Mouse (Mus musculus) ovary, postnatal 10 days (tissue): ENCODE results near the gene Foxl1.

ENCODE experiments used
- DNase-seq: peaks from one replicate; pipeline ENCODE4 v3.0.0; 2022; ENCODE audit warnings: low spot score

The Foxl1 gene

GRCm38 (mm10) chr8:121127756-121128375 is at the start of gene Foxl1:
Gene Foxl1 (plus strand): TSS chr8:121127940.
- DNase-seq, result no peak

DNA sequence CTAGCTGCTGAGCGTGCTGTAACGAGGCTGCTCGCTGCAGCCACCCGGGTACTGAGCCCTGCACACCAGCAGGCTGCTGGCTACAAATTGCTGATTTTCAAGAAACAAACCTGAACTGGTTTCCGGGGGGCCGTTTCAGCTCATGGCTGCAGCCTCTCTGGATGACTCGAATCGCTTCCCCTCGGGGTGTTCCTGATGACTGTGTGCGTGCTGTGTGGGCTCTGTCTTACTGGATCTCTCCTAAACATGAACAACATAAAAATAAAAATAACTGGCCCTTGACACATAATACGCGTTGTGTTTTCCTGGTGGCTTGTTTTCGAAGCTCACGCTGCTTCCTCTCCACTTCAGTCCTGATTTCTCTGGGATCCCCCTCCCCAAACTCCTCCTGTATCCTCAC is 49.0 kb upstream of the Foxl1 start:
- no peak for DNase-seq

DNA sequence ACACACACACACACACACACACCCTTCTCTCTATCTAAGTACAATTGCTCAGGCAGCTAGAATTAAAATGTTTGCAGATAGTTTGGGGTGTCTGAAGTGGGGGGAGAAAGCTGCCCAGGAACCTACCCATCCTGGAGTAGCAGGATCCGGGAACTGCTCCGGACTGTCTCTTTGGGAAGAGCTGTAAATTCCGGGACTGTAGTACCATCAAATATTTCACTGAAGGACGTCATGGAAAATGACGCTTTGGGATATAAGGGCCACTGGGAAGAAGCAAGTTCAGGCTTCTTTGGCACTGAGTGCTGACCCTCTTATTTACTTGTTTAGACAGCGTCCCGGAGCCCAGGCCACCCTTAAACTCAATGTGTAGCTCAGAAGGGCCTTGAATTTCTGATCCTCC is 48.5 kb upstream of the Foxl1 start:
- no peak for DNase-seq

DNA sequence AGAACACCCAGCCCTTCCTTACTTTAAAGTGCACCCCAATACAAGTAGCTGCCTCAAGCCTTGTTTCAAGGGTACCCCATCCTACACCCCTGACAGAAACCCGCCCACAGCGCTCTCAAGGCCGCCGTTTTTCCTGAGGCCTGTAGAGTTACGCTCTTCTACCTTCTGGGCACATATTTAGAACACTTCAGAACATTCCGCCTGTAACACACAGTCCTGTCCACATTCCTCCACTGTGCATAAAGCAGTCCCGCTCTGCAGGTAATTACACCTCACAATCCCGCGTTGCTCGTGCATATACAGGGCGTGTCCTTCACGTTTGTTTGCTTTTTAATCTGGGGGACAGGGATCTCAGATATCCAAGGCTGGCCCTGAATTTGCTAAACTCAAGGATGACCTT is 47.8 kb upstream of the Foxl1 start:
- no peak for DNase-seq

- no peak for DNase-seq
Measured at GRCm38 (mm10) chr8:121080361-121081090, 47.2 kb upstream of the Foxl1 start.

- DNase-seq, result no peak
Measured at GRCm38 (mm10) chr8:121081398-121081797, 46.3 kb upstream of the Foxl1 start.

- DNase-seq, result no peak
Measured at GRCm38 (mm10) chr8:121082218-121083092, 45.3 kb upstream of the Foxl1 start.

DNA sequence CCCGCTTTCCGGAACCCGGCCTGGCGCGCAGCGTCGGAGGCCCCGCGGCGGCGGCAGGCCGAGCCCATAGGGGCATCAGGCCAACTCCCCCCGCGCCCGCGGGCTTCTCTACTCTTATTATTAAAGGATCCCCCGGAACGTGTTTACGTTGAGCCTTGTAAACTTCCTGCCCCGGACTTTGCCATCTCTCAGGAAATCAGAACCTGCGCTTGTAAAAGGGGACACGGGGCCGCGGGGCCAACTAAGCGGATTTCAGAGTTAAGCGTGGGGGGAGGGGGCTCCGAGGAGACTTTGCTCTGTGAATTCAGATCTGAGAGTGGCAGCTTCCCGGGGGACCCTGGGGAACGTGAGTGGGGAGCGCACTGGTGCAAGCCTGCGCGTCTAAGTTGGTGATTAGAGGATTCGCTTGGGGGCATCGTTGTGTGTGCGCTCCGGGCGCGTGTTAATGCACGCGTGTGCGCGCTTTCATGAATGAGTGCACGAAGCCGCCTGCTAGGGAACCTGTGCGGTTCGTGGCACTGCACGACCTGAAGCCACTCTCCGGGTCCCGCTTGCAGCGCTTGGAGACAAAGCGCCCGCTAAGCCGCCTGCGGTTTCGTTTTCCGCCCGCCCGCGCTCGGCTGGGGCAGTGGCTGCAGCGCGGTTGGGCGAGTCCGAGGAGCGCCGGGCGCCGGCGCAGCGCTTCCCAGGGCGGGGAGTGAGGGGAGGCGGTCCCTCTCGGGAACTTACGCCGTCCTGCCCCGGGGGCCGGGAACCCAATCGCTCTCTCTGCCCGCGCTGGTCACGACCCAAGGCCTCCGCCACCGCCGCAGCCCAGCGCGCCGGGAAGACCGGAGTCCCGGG is 44.4 kb upstream of the Foxl1 start:
- peak; percentile 57 for DNase-seq

- no peak for DNase-seq
Measured at GRCm38 (mm10) chr8:121083936-121084209, 43.9 kb upstream of the Foxl1 start.

DNA sequence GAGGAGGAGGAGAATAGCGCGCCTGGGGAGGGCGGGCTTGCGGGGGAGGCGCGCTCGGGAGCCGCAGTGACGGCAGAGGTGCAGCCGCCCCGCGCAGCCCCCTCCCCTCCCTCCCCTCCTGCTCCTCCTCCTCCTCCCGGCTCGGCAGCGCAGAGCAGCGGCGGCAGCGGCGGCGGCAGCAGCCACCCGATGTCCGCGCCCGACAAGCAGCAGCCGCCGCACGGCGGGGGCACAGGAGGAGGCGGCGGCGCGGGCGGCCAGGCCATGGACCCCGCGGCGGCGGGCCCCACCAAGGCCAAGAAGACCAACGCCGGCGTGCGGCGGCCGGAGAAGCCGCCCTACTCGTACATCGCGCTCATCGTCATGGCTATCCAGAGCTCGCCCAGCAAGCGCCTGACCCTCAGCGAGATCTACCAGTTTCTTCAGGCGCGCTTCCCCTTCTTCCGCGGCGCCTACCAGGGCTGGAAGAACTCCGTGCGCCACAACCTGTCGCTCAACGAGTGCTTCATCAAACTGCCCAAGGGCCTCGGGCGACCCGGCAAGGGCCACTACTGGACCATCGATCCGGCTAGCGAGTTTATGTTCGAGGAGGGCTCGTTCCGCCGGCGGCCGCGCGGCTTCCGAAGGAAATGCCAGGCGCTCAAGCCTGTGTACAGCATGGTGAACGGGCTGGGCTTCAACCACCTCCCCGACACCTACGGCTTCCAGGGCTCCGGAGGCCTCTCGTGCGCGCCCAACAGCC is 43.4 kb upstream of the Foxl1 start, which contains the start of gene Foxf1:
TSS of gene Foxf1 (plus strand) at position 177 of the 742 bp plus-strand sequence.
- DNase-seq, result no peak

GRCm38 (mm10) chr8:121085011-121085410 is 42.7 kb upstream of the Foxl1 start:
- no peak for DNase-seq

- no peak for DNase-seq
Measured at GRCm38 (mm10) chr8:121085561-121085960, 42.2 kb upstream of the Foxl1 start.

- DNase-seq, result no peak
Measured at GRCm38 (mm10) chr8:121086004-121086900, 41.5 kb upstream of the Foxl1 start.

GRCm38 (mm10) chr8:121088281-121088680 is 39.5 kb upstream of the Foxl1 start:
- no peak for DNase-seq

- no peak for DNase-seq
Measured at GRCm38 (mm10) chr8:121088871-121089630, 38.7 kb upstream of the Foxl1 start.

DNA sequence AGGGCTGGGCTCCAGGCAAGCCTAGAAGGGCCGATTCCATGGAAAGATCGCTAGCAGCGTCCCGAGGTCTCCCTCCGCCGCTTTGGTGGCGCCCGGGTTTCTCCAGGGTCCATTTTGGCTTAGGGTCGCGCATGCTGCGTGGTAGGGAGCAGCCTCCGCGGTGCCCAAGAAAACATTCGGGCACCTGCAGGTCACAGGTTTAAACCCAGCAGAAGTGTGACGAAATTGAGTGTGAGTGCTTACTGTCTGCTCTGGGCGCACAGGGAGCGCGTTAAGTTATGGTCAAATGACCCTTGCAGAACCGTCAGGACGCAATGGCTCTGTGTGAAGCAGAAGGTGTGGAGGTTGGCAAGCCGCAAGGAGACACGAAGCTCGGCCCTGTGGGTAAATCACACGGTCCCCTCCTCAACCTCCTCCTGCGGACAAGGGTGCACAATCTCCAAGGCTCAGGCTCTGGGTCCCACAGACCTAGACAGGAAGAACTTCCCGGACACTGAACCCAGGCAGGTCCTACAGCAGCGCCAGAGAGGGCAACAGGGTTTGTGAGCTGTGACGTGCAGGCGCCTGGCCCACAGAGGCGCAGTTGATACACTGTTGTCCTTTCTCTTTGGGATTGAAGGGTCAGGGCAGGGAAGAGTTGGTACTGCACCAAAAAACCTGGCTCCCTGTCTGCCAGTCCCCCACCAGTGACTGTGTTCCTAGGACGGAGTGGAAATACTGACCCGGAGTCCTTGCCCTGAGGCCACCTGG is 37.9 kb upstream of the Foxl1 start:
- no peak for DNase-seq

DNA sequence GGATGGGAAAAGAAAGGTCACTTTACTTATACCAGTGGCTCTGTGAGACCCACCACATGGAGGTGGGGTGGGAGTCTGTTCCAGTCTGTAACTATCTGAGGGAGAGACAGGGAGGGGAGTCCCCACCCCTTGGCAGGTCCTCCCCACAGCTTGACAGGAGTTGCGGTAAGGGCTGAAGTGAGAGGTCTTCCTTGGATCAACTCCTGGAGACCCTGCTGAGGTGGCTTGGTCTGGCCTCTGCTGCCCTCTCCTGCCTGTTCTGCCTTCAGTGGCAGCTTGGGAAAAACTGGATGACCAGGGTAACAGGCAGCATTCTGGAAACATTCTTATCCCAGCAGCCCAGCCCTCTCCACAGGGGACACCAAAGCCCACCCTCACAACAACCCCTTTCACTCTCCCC is 37.0 kb upstream of the Foxl1 start:
- no peak for DNase-seq

- no peak for DNase-seq
Measured at GRCm38 (mm10) chr8:121092141-121092540, 35.6 kb upstream of the Foxl1 start.

- DNase-seq, result peak; percentile 83
Measured at GRCm38 (mm10) chr8:121092627-121093026, 35.1 kb upstream of the Foxl1 start.
